Mouse (Mus musculus): Measurements from ENCODE around the gene Cfap61. TPM values are rescaled to one million over a fixed set of nuclear protein-coding genes. Genes with fewer than 3 reads are reported as not detected.

Cfap61 gene
- polyA plus RNA-seq, 1 experiment: 0.23 TPM

GRCm38 (mm10) chr2:146117191-146117914 is 182.8 kb downstream of the Cfap61 start:
- TF ChIP-seq POLR2A (IDR thresholded peaks at IDR 0.05; ENCODE audit: control insufficient read depth, extremely low read depth, insufficient read depth, low read length, poor library complexity) (no peak), CTCF (IDR thresholded peaks at IDR 0.05; ENCODE audit: borderline replicate concordance, control insufficient read depth, extremely low read depth, insufficient read depth, low read length, poor library complexity) (no peak)
- no peak for DNase-seq
- no peak overlapping the region for H3K27ac ChIP-seq (ENCODE audit: control insufficient read depth, insufficient read depth, low read length)
- no peak overlapping the region for H3K4me3 ChIP-seq (ENCODE audit: control insufficient read depth, insufficient read depth, low read length)
- WGBS: 86% methylated on average over 17 of the region's 17 CpGs
- no peaks in the 10 kb centered on the region for H3K36me3 ChIP-seq (ENCODE audit: control insufficient read depth, insufficient read depth, low read length)
- H3K27me3 ChIP-seq (ENCODE audit: control insufficient read depth, insufficient read depth, low read length): no peaks in the 10 kb centered on the region
- H3K4me1 ChIP-seq (replicated peaks; ENCODE audit: control insufficient read depth, insufficient read depth, low read length): no peaks in the 10 kb centered on the region

- DNase-seq: no peak
- H3K36me3 ChIP-seq (ENCODE audit: control insufficient read depth, insufficient read depth, low read length): no peaks in the 10 kb centered on the region
- H3K4me1 ChIP-seq (replicated peaks; ENCODE audit: control insufficient read depth, insufficient read depth, low read length): no peaks in the 10 kb centered on the region
- no peak overlapping the region for H3K27ac ChIP-seq (ENCODE audit: control insufficient read depth, insufficient read depth, low read length)
- 99% methylated on average over 3 of the region's 3 CpGs for WGBS
- H3K27me3 ChIP-seq (ENCODE audit: control insufficient read depth, insufficient read depth, low read length): no peaks in the 10 kb centered on the region
- TF ChIP-seq POLR2A (IDR thresholded peaks at IDR 0.05; ENCODE audit: control insufficient read depth, extremely low read depth, insufficient read depth, low read length, poor library complexity): no peak
- no peak for TF ChIP-seq CTCF (IDR thresholded peaks at IDR 0.05; ENCODE audit: borderline replicate concordance, control insufficient read depth, extremely low read depth, insufficient read depth, low read length, poor library complexity)
- H3K4me3 ChIP-seq (ENCODE audit: control insufficient read depth, insufficient read depth, low read length): no peak overlapping the region
Measured at GRCm38 (mm10) chr2:146117915-146118403, 183.4 kb downstream of the Cfap61 start.

GRCm38 (mm10) chr2:146121551-146121950 is 187.0 kb downstream of the Cfap61 start:
- Histone ChIP-seq H3K27ac (ENCODE audit: control insufficient read depth, insufficient read depth, low read length) (no peak overlapping the region), H3K4me3 (ENCODE audit: control insufficient read depth, insufficient read depth, low read length) (no peak overlapping the region), H3K27me3 (ENCODE audit: control insufficient read depth, insufficient read depth, low read length) (no peaks in the 10 kb centered on the region), H3K4me1 (replicated peaks; ENCODE audit: control insufficient read depth, insufficient read depth, low read length) (no peaks in the 10 kb centered on the region), H3K36me3 (ENCODE audit: control insufficient read depth, insufficient read depth, low read length) (no peaks in the 10 kb centered on the region)
- WGBS: 87% methylated on average over 7 of the region's 7 CpGs
- DNase-seq: no peak
- TF ChIP-seq CTCF (IDR thresholded peaks at IDR 0.05; ENCODE audit: borderline replicate concordance, control insufficient read depth, extremely low read depth, insufficient read depth, low read length, poor library complexity) (no peak), POLR2A (IDR thresholded peaks at IDR 0.05; ENCODE audit: control insufficient read depth, extremely low read depth, insufficient read depth, low read length, poor library complexity) (no peak)

GRCm38 (mm10) chr2:146125129-146125528 is 190.5 kb downstream of the Cfap61 start:
- no peak overlapping the region for H3K4me3 ChIP-seq (ENCODE audit: control insufficient read depth, insufficient read depth, low read length)
- H3K36me3 ChIP-seq (ENCODE audit: control insufficient read depth, insufficient read depth, low read length): no peaks in the 10 kb centered on the region
- H3K4me1 ChIP-seq (replicated peaks; ENCODE audit: control insufficient read depth, insufficient read depth, low read length): no peaks in the 10 kb centered on the region
- 98% methylated on average over 2 of the region's 2 CpGs for WGBS
- TF ChIP-seq CTCF (IDR thresholded peaks at IDR 0.05; ENCODE audit: borderline replicate concordance, control insufficient read depth, extremely low read depth, insufficient read depth, low read length, poor library complexity) (no peak), POLR2A (IDR thresholded peaks at IDR 0.05; ENCODE audit: control insufficient read depth, extremely low read depth, insufficient read depth, low read length, poor library complexity) (no peak)
- no peak for DNase-seq
- H3K27ac ChIP-seq (ENCODE audit: control insufficient read depth, insufficient read depth, low read length): no peak overlapping the region
- H3K27me3 ChIP-seq (ENCODE audit: control insufficient read depth, insufficient read depth, low read length): no peaks in the 10 kb centered on the region

- TF ChIP-seq CTCF (IDR thresholded peaks at IDR 0.05; ENCODE audit: borderline replicate concordance, control insufficient read depth, extremely low read depth, insufficient read depth, low read length, poor library complexity) (no peak), POLR2A (IDR thresholded peaks at IDR 0.05; ENCODE audit: control insufficient read depth, extremely low read depth, insufficient read depth, low read length, poor library complexity) (no peak)
- H3K27me3 ChIP-seq (ENCODE audit: control insufficient read depth, insufficient read depth, low read length): no peaks in the 10 kb centered on the region
- H3K36me3 ChIP-seq (ENCODE audit: control insufficient read depth, insufficient read depth, low read length): no peaks in the 10 kb centered on the region
- H3K4me1 ChIP-seq (replicated peaks; ENCODE audit: control insufficient read depth, insufficient read depth, low read length): no peaks in the 10 kb centered on the region
- no peak overlapping the region for H3K27ac ChIP-seq (ENCODE audit: control insufficient read depth, insufficient read depth, low read length)
- WGBS: 88% methylated on average over 6 of the region's 6 CpGs
- no peak for DNase-seq
- H3K4me3 ChIP-seq (ENCODE audit: control insufficient read depth, insufficient read depth, low read length): no peak overlapping the region
Measured at GRCm38 (mm10) chr2:146128622-146129021, 194.0 kb downstream of the Cfap61 start.

GRCm38 (mm10) chr2:146130514-146130913 is 195.9 kb downstream of the Cfap61 start:
- no peak for DNase-seq
- H3K27ac ChIP-seq (ENCODE audit: control insufficient read depth, insufficient read depth, low read length): no peak overlapping the region
- no peak overlapping the region for H3K4me3 ChIP-seq (ENCODE audit: control insufficient read depth, insufficient read depth, low read length)
- 89% methylated on average over 3 of the region's 3 CpGs for WGBS
- no peaks in the 10 kb centered on the region for H3K27me3 ChIP-seq (ENCODE audit: control insufficient read depth, insufficient read depth, low read length)
- TF ChIP-seq POLR2A (IDR thresholded peaks at IDR 0.05; ENCODE audit: control insufficient read depth, extremely low read depth, insufficient read depth, low read length, poor library complexity): no peak
- TF ChIP-seq CTCF (IDR thresholded peaks at IDR 0.05; ENCODE audit: borderline replicate concordance, control insufficient read depth, extremely low read depth, insufficient read depth, low read length, poor library complexity): no peak
- no peaks in the 10 kb centered on the region for H3K36me3 ChIP-seq (ENCODE audit: control insufficient read depth, insufficient read depth, low read length)
- no peaks in the 10 kb centered on the region for H3K4me1 ChIP-seq (replicated peaks; ENCODE audit: control insufficient read depth, insufficient read depth, low read length)
